Mouse (Mus musculus): ENCODE results near the gene Fanca.
A peak's percentile ranks its signal among the peaks of the same experiment; 100 is the strongest.
"Not testable (repeated sequence)": the region's sequence is repeated elsewhere in the genome, so short reads cannot be mapped to it uniquely, and the experiment has no call there.

The Fanca gene

DNA sequence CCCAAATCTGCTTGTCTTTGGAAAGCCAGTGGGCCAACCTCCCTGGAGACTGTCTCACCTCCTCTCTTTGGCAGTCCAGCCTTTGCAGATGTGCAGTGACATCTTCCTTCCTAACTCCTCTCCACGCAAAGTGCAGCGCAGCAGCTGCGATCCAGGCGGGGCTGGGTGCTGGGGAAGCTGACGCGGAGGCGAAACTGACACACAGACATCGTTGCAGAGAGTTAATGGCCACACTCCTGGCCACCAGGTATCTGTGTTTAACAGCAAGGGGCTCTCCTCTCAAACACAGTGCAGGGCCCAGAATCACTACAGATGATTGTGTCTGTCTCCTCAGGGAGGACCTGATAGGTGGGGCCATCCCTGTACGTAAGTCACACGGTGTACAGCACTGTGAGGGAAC lies 47.2 kb downstream of the Fanca start:
- DNase-seq (ENCODE audit: low spot score) = no peak

DNA sequence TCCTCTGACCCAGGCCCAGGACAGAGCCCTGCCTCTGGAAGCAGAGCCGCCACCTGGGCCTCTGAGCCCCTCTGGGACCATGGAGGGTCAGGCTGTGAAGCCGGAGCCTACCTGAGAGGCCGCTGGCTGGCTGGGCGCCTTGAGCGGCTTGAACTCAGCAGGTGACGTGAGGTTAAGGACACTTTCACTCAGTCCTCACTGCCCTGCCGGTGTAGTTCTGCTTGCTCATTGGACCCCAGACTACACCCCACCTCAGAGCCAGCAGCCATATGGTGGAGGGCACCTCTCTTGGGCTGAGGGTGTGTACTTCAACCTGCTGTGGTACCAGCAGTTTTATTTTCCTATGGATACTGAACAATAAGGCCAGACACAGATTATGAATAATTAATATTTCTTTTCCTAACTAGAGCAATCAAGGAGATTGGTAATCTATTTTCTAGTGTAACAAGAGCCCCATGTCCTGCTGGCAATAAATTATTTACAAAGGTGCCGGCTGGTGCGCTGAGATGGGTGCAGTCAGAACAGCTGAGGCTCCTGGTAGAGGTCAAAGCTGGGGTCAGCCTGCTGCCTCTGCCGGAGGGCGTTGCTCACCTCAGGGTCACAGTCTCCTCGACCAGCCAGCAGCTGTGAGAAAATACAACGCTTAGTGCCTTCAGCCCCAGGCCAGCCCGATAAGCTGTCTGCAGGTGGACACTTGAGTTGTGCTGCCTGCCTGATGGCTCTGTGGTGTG lies 50.3 kb downstream of the Fanca start:
- no peak for DNase-seq (ENCODE audit: low spot score)

DNA sequence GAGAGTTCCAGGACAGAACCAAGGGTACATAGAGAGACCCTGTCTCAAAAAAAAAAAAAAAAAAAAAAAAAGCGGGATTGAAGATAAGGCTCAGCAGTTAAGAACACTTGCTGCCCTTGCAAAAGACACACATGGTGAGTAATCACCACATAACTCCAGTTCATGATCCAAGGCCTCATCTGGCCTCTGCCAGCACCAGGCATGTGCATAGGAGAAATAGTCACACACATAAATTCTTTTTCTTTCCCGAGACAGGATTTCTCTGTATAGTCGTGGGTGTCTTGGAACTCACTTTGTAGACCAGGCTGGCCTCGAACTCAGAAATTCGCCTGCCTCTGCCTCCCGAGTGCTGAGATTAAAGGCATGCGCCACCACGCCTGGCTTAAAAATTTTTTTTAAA lies 60.8 kb downstream of the Fanca start:
- DNase-seq (ENCODE audit: low spot score) = not testable (repeated sequence)

DNA sequence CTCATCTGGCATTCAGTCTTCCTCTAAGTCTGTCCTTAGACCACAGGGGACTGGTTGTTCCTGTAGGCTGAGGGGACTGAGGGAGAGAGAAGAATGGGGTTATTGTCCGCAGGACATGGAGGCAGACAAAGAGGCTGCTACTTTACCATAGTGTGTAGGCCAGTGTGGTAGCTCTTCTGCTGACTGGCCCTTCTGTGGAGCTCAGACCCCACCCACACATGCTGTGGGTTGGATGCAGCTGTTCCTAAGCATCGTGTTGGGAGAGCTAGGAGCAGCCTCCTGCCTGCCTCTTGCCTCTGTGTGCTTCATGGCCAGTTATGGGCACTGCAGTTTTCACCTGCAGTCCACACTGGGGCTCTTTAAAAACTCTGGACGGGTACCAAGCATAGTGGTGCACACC lies 61.3 kb downstream of the Fanca start:
- DNase-seq (ENCODE audit: low spot score) = no peak

DNA sequence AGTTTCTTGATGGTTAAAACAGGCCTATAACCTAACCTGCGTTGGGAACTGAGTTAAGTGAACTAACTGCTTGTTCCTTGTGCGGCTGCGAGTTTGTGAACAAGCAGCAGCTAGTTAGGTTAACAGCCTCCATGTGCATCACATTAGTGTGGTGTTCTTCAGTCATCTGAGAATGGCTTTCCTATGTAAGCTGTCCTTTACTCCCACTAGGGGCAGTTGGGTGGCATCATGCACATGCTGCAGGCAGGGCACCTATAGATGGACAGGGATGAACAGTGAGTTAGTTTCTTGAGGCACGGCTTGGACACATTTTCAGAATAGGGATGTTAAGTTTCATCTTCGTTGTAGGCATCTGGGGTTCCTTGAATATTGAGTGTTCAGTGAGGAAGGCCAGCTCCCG lies 63.2 kb downstream of the Fanca start:
- DNase-seq (ENCODE audit: low spot score) = no peak

DNA sequence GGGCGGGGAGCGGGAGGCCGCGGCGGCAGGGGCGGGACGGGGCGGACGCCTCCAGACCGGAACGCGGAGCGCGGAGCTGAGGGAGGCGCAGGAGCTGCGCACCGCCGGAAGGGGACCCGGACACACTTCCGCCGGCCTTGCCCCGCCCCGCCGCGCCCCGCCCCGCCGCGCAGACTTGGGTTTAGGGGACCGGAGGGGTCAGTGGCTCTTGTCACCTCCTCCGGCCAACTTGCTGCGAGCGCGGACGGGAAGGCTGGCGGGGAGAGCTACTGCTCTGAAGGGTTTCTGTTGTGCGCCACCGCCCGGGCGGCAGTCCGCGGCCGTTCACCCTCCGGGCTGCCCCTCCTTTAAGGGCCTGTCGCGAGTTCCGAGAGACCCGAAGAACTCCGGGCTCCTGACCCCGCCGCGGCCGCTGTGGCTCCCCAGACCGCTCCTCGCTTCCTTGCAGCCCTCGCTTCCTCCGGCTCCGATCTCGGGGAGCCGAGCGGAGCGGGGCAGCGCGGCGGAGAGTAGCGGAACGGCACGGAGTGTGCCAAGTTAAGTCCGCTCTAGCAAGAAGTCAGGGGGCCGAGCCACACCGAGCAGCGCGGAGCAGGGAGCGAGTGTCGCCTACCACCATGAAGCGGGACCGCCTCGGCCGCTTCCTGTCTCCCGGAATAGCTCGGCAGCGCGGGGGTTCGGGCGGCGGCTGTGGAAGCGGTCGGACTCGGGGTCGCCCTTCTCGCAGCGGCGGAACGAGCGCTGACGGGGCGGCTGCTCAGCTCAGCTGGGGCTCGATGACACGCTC lies 64.1 kb downstream of the Fanca start, which contains the start of the genes Zfp276 and Vps9d1:
TSS of gene Zfp276 (plus strand) at position 97 of the 787 bp plus-strand sequence.
TSS of gene Vps9d1 (minus strand) at position 250 of the 787 bp plus-strand sequence.
- peak; percentile 88 for DNase-seq (ENCODE audit: low spot score)

DNA sequence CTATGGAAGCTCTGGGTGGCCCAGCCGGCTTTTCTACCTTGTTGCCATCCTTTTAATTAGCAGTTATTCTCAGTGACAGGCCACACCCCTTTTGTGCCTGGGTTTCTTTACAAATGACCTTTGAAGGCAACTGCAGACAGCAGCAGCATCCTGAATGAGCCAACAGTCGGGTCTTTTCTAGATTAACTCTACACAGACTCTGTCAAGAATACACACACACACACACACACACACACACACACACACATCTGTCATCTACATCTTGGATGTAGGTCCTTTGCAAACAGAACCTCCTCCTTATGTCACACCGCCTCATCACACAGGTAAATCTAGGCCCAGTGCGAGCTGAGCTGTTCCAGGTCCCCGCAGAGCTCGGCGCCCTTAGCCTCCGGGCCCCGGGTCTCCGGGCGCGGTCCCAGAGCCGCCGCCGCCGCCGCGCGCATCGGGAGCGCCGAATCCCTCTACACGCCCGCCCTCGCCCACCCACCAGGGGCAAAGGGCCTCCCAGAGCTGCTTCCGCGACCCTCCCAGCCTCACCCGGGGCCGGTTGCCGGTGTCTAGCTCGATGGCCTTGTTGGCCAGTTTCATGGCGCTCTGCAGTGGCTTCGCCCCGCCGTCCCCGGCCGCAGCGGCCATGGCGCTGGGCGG lies 64.8 kb downstream of the Fanca start:
- DNase-seq (ENCODE audit: low spot score) = no peak

DNA sequence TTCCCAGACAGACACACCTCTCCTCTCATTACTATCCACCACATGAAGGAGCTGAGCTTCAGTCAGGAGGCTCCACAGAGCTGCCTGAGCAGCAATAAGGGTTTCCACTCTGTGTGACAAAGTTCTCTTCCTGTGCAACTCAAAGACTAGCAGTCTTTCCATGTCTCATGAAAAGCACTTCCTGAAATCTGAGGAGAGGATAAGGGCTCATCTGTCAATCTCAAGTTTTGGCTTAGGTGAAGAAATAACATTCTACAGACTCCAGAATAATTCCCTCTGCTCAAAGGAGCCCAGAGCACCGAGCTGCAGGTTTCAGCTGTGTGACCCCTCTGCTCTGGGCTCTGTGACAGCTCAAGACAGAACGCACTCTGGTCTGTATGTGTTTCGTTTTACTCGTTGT lies 65.5 kb downstream of the Fanca start:
- DNase-seq (ENCODE audit: low spot score) = no peak

DNA sequence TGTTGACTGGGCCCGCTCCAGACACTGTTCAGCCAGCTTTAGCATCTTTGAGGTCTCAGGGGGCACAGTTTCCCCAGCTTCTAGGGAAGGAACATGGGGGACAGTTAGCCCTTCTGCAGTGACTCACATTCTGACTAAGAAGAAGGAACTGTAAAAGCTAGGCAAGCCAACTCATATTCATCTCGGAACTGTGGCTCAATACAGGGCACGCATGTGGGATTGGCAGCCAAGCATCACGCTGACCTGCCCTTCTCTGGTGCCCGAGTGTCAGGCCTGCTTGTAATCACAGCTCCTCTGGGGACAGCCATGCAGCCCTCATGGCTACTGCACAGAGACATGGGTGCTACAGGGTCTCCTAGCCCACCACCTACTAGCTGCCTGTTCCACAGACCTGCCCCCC lies 67.4 kb downstream of the Fanca start:
- DNase-seq (ENCODE audit: low spot score) = no peak

DNA sequence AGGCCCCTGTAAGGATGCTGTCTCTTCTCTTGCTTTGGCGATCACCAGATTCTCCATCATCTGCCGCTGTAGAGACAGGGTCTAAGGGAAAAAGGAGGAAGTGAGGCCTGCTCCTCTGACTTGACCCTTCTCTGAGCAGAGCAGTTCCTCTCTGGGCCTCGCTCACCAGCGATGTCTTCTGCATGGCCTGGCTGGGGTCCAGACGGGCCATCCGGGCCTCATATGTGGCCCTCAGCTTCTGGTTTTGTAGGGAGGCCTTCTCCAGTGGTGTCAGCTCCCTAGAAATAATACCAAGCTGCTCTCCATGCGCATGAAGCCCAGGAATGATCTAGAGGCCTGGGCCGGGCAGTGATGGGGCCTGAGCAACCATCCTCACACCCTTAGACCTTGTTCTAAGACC lies 69.8 kb downstream of the Fanca start:
- DNase-seq (ENCODE audit: low spot score) = no peak

DNA sequence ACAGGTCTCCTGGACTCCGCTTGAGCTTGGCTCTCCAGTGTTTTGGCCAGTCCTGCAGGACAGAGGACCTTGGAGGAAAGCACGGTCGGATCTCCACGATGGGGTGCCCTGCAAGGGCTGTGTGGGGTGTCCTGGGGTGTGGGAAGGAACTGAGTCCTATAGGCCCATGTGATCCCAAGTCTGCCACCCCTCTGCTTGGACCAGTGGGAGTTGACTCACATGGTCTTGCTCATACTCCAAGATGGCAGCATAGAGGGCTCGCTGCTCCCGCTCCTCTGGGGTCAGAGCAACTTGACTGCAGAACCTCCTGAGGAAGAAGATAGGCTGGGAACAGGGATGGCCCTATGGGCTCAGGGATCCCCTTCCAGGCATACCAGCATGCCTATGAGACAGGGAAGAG lies 70.6 kb downstream of the Fanca start:
- no peak for DNase-seq (ENCODE audit: low spot score)

DNA sequence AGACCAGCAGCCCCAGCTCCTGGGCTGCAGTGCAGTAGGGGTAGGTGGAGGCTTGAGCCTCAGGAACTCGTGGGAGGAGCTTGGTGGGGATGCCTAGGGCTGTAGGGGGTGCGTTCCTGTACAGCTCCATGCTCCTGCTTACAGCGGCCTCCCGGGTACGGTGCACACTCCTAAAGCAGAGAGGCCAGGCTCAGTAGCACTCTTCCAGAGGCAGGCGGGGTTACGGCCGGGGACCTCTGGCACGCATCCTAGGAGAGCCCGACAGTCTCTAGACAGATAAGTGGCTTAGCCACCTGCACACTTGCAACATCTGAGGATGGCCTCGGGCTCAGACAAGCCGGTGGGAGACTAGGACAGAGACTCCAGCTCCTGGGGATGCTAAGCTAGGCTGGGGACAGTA lies 72.8 kb downstream of the Fanca start:
- no peak for DNase-seq (ENCODE audit: low spot score)

DNA sequence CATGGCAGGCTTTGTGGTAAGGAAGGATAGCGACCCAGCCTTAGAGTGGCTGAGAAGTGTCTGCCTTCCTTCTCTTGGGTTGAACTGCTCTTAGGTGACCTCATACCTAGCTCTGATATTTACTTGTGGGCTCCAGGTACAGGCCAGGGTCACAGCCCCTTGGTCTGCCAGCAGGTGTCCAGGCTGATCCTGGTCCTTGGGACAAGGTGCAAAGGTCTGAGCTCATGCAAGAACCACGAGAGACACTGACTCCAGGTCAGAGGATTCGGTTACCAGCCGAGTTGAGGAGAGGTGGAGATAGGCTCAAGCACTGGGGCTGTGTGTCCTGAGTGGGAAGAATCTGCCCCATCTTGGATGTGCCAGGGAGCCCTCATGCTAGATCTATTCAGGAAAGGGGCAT lies 74.0 kb downstream of the Fanca start:
- no peak for DNase-seq (ENCODE audit: low spot score)

DNA sequence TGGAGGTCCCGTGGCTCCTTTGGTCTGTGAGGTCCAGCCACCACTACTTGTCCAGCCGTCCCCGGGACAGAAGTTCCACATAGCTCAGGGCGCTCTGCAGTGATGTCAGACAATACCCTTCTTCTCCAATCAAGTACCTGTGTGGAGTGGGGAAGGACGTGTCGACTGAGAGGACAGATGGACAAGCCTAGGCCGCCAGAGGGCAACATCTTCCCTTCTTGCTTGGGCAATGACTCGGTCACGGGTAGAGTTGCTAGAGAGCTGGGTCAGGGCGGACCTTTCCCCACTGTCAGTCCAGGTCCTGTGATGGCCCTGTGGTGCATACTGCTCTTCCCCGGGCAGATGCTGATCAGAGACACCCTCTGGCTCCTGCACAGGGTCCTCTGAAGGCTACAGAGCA lies 75.3 kb downstream of the Fanca start:
- no peak for DNase-seq (ENCODE audit: low spot score)

DNA sequence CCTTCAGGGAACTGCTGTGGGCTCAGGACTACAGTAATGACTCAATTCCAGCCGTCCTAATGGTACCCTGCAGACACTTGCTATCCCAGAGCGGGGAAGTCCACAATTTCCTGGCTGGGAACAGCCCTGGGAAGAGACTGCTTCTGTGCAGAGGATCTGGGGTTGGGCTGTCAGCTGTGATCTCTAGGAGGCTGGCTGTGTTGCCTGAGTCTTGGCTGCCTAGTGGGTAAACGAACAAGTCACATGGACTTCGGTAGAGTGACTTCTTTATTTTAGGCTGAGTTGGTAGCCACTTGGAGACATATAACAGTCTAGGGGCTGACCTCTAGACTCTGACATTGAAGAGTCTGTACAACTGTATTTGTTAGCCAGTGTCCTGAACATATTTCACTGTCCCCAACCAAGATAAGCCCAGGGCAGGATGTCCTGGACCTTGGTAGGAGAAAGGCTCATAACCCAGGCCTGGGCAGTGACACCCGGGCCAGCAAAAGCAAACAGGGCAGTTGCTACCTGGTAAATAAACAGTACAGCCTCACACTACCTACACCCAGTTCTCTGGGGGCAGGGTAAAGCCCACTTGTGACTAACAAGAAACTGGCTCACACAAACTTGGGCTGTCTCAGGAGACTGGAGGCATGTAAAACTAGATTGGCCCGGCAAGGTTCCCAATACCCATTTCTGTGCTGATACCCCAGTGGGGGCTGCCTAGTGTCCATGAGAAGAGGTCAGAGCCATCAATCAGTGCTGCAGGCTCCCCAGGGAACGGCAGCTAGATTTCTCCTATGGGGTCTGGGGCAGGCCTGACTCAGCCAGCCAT lies 76.1 kb downstream of the Fanca start:
- DNase-seq (ENCODE audit: low spot score) = no peak

DNA sequence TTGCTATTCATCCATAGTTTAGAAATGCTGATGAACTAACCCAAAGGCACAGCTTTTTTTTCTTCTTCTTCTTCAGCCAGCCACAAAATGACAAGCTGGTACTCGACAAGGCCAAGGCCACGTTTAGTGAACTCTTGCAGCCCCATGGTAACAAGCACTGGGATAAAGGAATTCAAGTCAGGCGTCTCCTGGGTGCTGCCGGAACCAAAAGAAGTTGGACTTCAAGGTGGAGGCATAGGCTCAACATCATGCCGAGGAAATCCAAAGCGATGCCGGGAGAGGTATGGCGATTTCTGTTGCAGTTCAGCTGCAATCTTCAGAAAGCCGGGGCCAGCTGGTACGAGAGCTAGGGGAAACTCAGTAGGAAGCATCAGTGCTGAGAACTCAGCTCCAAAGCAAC lies 79.0 kb downstream of the Fanca start:
- DNase-seq (ENCODE audit: low spot score) = no peak

DNA sequence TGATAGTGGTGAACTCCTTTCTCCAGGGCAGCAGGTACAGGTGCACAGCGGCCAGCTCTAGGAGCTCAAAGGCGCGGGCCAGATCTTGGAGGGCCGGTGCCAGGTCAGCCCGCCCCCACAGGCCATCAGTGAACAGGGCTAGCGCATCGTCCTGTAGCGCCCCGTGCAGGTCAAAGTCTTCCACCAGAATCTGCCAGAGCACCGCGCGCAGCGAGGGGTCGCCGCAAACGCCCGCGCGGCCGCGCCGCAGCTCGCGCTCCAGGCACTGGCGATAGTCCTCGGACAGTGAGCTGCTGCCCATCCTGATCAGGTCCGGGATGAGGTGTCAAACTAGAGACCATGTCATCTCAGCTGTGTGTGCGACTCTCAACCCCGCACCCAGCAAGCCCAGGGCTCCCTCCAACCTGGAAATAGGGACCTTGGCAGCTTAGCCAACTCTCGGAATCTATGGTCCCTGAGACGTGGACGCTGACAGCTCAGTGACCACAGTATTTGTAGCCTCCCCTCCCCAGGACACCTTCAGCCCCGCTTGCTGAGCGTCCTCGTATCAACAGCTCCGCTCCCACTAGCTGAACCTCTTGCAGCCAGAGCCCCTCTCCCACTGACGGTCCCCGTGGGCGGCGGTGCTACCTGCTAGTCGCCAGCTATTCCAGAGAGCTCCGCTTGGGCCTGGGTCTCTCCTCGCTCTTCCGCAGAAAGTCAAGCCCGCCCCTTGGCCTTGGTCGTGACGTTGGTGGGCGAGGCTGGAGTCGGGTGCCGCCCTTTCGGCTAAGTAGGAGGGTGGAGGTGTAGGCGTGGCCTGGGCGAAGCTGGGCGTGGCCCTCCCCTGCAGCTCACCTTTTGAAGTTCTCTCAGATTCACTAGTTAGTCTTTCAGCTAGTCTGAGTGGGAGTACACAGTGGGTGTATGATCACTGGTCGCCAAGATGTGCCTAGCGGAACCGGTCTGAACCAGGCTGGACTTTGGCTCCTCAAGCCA lies 82.6 kb downstream of the Fanca start, which contains the start of gene Spata2l:
TSS of gene Spata2l (minus strand) at position 714 of the 978 bp plus-strand sequence.
- DNase-seq (ENCODE audit: low spot score) = peak; percentile 87

DNA sequence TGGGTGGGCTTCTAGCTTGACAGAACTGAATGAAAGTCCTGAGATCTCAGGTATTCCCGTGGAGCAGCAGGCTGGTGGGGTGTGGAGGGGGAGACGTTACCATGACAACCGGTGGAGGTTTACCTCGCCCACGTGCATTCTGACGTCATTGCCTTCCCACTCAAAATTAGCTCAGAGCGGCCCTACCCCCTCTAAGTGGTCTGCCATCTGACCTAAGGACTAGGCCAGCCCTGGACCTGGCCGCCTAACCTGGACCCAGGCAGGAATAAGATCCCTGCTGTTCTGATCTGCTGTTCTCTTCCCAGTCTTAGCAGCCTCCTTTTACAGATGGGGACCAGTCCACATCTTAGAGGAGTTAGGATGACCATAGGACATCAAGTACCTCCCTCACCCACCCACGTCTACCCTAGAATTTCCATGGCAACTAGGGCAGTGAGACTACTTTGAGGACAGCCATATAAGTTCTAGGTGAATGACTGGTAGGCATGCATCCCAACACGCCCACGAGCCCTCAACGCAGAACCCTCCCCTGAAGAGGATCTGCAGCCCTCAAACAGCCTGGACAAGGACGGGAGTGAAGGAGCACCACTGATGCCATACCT lies 83.4 kb downstream of the Fanca start:
- no peak for DNase-seq (ENCODE audit: low spot score)

DNA sequence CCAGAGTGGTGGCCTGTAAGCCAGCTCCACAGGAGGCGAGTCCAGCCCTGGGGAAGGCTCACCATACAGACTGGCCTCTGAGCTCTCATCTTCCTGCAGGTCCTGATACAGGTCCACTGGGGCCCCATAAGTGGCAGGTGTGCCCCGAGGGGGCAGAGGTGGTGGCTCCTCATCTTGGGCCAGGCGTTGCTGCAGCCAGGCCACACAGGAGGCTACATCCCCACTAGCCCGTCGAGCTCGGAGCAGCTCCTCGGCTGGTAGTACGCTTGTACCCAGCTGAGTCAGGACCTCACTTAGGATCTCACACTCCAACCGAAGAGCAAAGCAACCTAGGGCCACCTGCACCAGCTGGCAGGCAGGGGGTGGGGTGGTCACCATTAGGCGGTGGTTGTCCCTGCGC lies 84.6 kb downstream of the Fanca start:
- no peak for DNase-seq (ENCODE audit: low spot score)

DNA sequence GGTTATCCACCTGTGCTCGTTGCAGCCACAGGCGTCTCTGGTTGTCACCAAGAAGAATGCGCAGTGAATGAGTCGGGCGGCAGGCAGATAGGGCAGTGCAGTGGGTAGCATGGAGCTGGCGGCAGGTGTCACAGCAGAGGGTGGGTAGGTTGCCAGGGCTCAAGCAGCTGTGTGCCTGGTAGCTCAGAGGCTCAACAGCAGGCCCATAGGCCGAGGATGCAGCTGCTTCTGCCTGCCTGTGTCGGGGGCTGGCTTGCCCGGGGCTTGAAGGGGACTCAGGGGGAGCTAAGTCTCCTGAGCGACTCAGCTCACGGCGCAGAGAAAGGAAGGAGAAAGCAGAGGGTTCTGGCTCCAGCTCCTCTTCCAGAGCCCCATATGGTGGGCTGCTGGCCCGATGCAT lies 85.1 kb downstream of the Fanca start:
- DNase-seq (ENCODE audit: low spot score) = no peak

Measured in ovary, postnatal 36 days (tissue).